Mouse (Mus musculus) heart, embryonic 12.5 days (tissue): ENCODE data around the gene Ret. TPM values are rescaled to one million over a fixed set of nuclear protein-coding genes. Genes with fewer than 3 reads are reported as not detected.

ENCODE experiments used
- ATAC-seq: fragments of 200-750 bp; cut with Nextera tagmentation; 2 replicates; pipeline ENCODE4 v1.8.0; 2017; ENCODE audit warnings: moderate TSS enrichment, moderate library complexity; ENCODE audit not compliant: insufficient number of reproducible peaks, low FRiP score
- H3K27ac ChIP-seq: fragments of 300-500 bp; sonication (generic); 2 replicates; pipeline ENCODE4 v1.5.1; 2016; ENCODE audit warnings: mild to moderate bottlenecking, moderate library complexity; ENCODE audit not compliant: poor library complexity, severe bottlenecking
- H3K27me3 ChIP-seq: fragments of 300-500 bp; sonication (generic); replicated peaks from 2 replicates; pipeline ENCODE4 v1.6.1; 2016; ENCODE audit warnings: mild to moderate bottlenecking, moderate library complexity
- H3K36me3 ChIP-seq: fragments of 300-500 bp; sonication (generic); 2 replicates; pipeline ENCODE4 v1.6.1; 2016; ENCODE audit warnings: mild to moderate bottlenecking, moderate library complexity
- H3K4me1 ChIP-seq: fragments of 300-500 bp; sonication (generic); replicated peaks from 2 replicates; pipeline ENCODE4 v1.6.1; 2016; ENCODE audit warnings: mild to moderate bottlenecking
- H3K4me2 ChIP-seq: fragments of 300-500 bp; sonication (generic); 2 replicates; pipeline ENCODE4 v1.6.1; 2016; ENCODE audit warnings: mild to moderate bottlenecking, moderate library complexity
- H3K4me3 ChIP-seq: fragments of 300-500 bp; sonication (generic); 2 replicates; pipeline ENCODE4 v1.5.1; 2016; ENCODE audit warnings: mild to moderate bottlenecking
- H3K9ac ChIP-seq: fragments of 300-500 bp; sonication (generic); 2 replicates; pipeline ENCODE4 v1.6.1; 2016; ENCODE audit warnings: mild to moderate bottlenecking, moderate library complexity
- H3K9me3 ChIP-seq: fragments of 300-500 bp; sonication (generic); replicated peaks from 2 replicates; pipeline ENCODE4 v1.6.1; 2016; ENCODE audit warnings: mild to moderate bottlenecking, moderate library complexity
- WGBS: fragments of 180-500 bp; shearing (Covaris S2); methylation state at CpG from one replicate; pipeline ENCODE4 v1.1.7; 2016; 5-methylcytosine and 5-hydroxymethylcytosine counted together
- polyA plus RNA-seq: library from polyadenylated mRNA; unstranded; fragments of >200 nt; fragmentation: Nextera tagmentation; extraction: Ambion mirVana; gene quantifications from 2 replicates; pipeline ENCODE4 v1.2.1, GENCODE M21; 2016

Gene Ret
- polyA plus RNA-seq, 1 experiment from 2014 or later, result 0.11 TPM

DNA sequence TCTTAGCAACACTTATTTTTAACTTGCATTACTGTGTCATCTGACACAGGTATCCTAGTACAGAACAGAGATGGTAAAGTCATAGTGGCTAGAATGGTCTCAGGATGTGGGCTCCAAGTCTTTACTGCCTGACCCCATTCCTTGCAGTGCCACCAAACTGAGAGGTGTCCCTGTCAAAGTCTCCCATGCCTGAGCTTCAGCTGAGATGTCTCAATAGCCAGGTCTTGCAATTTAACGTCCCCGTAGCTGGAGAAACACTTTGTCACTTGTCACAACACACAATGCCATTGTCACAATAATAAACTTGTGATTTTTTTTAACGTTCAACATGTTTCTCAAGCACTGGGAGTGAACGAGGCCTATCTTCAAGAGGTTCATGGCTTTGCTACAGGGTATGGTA lies 47.4 kb downstream of the Ret start:
- Histone ChIP-seq H3K9ac (no peak overlapping the region), H3K4me2 (no peak overlapping the region), H3K27ac (no peak overlapping the region), H3K36me3 (no peaks in the 10 kb centered on the region), H3K4me3 (no peak overlapping the region), H3K4me1 (no peaks in the 10 kb centered on the region), H3K9me3 (no peaks in the 10 kb centered on the region), H3K27me3 (no peaks in the 10 kb centered on the region)
- no peak for ATAC-seq
- WGBS, result 79% methylated on average over 4 of the region's 4 CpGs

DNA sequence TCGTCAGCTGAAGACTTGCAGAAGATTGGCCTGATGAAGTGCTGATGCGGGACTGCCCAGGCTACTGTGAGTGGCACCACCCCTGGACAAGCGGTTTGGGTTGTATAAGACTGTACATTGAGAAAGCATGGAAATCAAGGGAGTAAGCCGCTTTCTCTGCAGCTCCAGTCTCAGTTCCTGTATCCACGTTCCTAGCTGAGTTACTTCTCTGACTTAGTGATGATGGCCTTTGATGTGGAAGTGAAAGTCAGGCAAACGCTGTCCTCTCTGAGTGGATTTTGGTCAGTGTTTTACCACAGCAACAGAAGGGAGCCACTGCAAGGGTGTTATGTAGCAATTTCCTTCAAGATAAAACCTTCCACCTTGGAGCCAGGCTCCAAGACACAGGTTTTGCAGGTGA lies 56.6 kb downstream of the Ret start:
- Histone ChIP-seq H3K27ac (no peak overlapping the region), H3K4me2 (no peak overlapping the region), H3K4me3 (no peak overlapping the region), H3K36me3 (no peaks in the 10 kb centered on the region), H3K9ac (no peak overlapping the region), H3K27me3 (peaks cover 16% of the 10 kb centered on the region; the same call in 1 of the 2 replicates), H3K4me1 (no peaks in the 10 kb centered on the region), H3K9me3 (peaks cover 4% of the 10 kb centered on the region; the same call in 1 of the 2 replicates)
- no peak for ATAC-seq
- 74% methylated on average over 6 of the region's 6 CpGs for whole genome bisulfite sequencing

DNA sequence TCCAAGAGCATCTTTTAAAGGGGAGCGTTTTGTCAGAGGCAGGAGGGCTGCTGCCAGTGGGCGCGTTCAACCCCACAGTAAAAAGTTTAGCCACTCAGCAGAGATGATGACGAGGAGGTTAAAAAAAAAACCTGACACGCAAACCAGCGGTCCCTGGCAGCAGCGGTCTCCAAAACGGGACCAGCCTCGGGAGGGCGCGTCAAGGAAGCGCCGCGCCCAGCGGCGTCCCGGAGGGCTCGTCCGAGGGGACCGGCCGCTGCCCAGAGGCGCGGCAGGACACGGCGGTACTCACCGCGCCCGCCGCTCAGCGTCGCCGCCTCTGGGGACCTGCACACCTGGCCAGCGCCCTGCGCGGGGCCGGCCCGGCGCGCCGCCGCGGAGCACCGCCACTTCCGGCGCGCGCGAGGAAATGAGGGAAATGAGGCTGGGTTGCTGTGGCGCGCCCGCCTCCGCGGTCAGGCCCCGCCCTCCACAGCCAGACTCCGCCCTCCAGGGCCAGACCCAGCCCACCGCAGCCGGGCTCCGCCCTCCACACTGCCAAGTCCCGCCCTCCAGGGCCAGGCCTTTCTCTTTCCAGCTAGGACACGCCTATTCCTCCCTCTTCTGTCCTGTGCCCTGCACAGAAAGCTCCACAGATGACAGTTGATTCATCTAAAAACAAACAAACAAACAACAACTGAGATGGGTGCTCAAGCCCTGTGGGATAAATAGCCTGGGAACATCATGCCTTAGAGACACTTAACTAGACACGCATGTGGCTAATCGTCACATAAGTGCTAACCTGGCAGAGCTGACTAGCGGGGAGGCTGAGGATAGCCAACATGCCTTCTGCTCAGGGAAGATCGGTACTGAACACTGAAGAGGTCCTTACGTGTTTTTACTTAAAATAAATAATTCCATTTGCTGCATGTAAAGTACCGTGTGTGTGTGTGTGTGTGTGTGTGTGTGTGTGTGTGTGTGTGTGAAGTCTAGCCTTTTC lies 58.5 kb downstream of the Ret start, which contains the start of gene Csgalnact2:
TSS of gene Csgalnact2 (minus strand) at position 410 of the 979 bp plus-strand sequence.
- Histone ChIP-seq H3K4me2 (peak within 1 kb of the TSS; percentile 83), H3K9ac (peak within 1 kb of the TSS; percentile 78), H3K36me3 (no peaks in the 10 kb centered on the region), H3K27ac (peak within 1 kb of the TSS; percentile 60), H3K4me3 (peak within 1 kb of the TSS; percentile 72), H3K4me1 (no peaks in the 10 kb centered on the region), H3K9me3 (no peaks in the 10 kb centered on the region; the same call in 1 of the 2 replicates), H3K27me3 (peaks cover 16% of the 10 kb centered on the region; the same call in 1 of the 2 replicates)
- 7% methylated on average over 57 of the region's 66 CpGs for WGBS
- peak; percentile 99 for ATAC-seq

DNA sequence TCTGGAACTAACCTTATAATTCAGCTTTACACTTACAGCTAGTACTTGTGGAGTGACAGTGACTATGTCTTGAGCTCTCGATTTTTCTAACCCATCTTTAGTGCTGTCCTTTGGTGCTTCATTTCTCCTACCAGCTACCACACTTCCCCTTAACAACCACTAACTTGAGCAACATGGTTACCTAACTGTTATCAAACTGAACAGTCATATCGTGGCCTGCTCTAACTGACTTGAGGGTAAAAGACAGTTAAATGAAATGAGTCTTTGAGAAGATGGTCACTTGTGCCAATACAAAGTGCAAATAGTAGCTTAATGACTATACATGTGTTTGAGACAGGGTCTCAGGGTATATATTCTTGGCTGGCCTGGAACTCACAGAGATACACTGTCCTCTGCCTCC lies 60.4 kb downstream of the Ret start:
- Histone ChIP-seq H3K4me3 (no peak overlapping the region), H3K36me3 (no peaks in the 10 kb centered on the region), H3K4me1 (no peaks in the 10 kb centered on the region), H3K4me2 (no peak overlapping the region), H3K9me3 (no peaks in the 10 kb centered on the region; the same call in 1 of the 2 replicates), H3K9ac (no peak overlapping the region), H3K27ac (no peak overlapping the region), H3K27me3 (peaks cover 11% of the 10 kb centered on the region; the same call in 1 of the 2 replicates)
- no peak for ATAC-seq
- WGBS, result 72% methylated on average over 2 of the region's 2 CpGs

DNA sequence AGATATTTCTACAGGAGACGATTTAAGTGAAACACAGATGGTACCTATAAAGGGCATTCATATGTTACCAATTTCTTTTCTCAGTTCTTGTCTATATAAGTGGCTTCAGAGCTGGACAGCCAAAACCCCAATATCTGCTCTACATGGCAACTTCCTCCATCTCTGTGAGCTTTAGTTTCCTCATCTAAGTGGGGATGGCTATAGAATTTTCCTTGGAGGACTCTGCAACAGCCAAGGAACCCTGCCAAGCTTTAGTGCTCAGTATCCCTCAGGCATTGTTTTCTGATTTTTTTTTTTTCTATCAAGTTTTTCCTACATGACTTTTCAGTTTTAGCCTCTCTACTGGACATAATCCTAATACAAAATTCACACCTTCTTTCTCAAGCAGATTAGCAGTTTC lies 63.1 kb downstream of the Ret start:
- 73% methylated on average over 1 of the region's 1 CpGs for WGBS
- Histone ChIP-seq H3K4me3 (no peak overlapping the region), H3K27ac (no peak overlapping the region), H3K4me2 (no peak overlapping the region), H3K9ac (no peak overlapping the region), H3K4me1 (no peaks in the 10 kb centered on the region), H3K27me3 (no peaks in the 10 kb centered on the region), H3K9me3 (no peaks in the 10 kb centered on the region), H3K36me3 (no peaks in the 10 kb centered on the region)
- no peak for ATAC-seq

DNA sequence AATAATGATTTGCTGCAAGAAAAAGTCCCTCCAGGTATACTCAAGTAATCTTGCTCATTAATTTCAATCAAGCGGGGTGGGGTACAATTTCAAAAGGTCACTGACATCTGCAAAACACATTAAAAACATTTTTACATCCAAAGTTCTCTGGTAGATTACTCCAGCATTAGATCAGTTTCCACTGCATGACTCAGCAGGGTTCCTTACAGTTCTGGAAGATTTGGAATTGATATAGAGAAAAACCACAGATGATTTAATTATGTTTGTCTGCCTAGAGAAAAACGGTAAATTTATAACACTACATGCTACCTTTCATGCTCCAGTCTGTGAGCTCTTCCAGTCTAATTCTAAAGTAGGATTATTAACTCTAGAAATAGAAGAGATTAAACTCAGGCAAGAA lies 67.5 kb downstream of the Ret start:
- no peaks in the 10 kb centered on the region for H3K27me3 ChIP-seq
- H3K27ac ChIP-seq, result no peak overlapping the region
- H3K4me2 ChIP-seq, result no peak overlapping the region
- H3K4me1 ChIP-seq, result peaks cover 20% of the 10 kb centered on the region
- H3K36me3 ChIP-seq, result peaks cover 3% of the 10 kb centered on the region
- H3K9ac ChIP-seq, result no peak overlapping the region
- 76% methylated on average over 2 of the region's 2 CpGs for WGBS
- no peak for ATAC-seq
- H3K4me3 ChIP-seq, result no peak overlapping the region
- H3K9me3 ChIP-seq, result no peaks in the 10 kb centered on the region

DNA sequence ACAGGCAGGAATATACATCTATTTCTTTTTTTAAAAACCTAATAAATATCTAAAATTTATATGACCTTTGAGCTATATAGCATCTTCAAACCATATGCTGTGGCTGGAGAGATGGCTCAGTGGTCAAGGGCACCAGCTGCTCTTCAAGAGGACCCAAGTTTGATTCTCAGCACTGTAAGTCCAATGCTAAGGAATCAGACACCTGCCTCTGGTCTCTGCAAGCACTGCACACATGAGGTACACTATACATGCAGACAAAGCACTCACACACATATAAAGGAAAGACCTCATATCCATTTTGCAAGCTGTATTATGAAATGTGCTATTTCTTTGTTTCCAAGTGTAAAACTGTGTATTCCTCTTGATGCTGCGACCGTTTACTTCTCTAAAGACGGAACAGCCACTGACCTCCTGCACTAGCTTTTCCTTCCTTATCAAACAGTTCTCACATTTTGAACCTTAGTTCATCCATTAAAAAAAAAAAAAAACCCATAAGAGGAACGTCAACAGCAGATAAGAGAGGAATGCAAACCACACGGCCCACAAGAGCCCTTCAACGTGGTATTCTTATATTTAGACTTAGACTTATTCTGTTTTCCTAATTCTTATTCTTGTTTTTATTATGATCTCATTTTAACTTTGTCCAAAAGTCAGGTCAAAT lies 69.6 kb downstream of the Ret start:
- Histone ChIP-seq H3K9me3 (no peaks in the 10 kb centered on the region), H3K36me3 (peaks cover 14% of the 10 kb centered on the region), H3K4me2 (no peak overlapping the region), H3K4me3 (no peak overlapping the region), H3K27ac (no peak overlapping the region), H3K9ac (no peak overlapping the region), H3K27me3 (no peaks in the 10 kb centered on the region), H3K4me1 (peaks cover 20% of the 10 kb centered on the region)
- no peak for ATAC-seq
- WGBS, result 5% methylated on average over 6 of the region's 6 CpGs

DNA sequence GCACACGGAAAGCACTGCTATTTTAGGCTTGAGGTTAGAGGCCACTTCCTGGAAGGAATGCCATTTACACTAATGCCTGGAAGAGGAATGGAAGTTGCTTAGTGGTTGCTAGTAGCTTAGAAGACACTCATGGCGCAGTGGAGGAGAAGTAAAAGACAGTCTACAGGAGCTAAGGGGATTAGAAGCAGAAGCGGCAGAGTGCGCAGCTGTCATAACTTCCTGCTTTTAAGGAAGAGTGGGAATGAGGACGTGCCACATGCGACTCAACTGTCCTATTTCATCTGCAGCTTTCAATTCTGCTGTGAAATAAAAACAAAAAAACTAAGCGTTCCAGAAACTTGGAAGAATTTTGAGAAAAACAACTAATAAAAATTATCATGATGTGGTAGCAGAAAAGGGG lies 70.3 kb downstream of the Ret start:
- H3K27me3 ChIP-seq, result no peaks in the 10 kb centered on the region
- peaks cover 22% of the 10 kb centered on the region for H3K36me3 ChIP-seq
- no peak overlapping the region for H3K4me2 ChIP-seq
- no peaks in the 10 kb centered on the region for H3K9me3 ChIP-seq
- ATAC-seq, result no peak
- H3K4me1 ChIP-seq, result peaks cover 20% of the 10 kb centered on the region
- no peak overlapping the region for H3K27ac ChIP-seq
- WGBS, result 72% methylated on average over 7 of the region's 7 CpGs
- H3K4me3 ChIP-seq, result no peak overlapping the region
- no peak overlapping the region for H3K9ac ChIP-seq

DNA sequence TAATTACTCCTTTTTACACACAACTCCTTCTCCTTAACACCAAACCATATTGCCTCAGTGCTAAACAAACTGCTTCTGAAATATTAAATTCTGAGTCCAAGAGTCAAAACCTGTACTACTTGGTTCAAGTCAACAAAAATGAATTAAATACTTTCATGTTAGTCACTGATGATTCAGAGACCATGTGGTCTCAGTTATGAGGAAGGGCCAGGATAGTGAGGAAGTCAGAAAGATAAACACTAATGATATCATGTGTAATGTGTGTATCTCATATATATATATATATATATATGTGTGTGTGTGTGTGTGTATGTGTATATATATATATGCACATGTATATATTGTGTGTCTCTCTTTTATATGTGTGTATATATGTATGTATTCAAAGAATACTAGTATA lies 70.9 kb downstream of the Ret start:
- Histone ChIP-seq H3K4me3 (no peak overlapping the region), H3K9me3 (no peaks in the 10 kb centered on the region), H3K27ac (no peak overlapping the region), H3K4me1 (peaks cover 20% of the 10 kb centered on the region), H3K9ac (no peak overlapping the region), H3K27me3 (no peaks in the 10 kb centered on the region), H3K4me2 (no peak overlapping the region), H3K36me3 (peaks cover 23% of the 10 kb centered on the region)
- ATAC-seq, result no peak

DNA sequence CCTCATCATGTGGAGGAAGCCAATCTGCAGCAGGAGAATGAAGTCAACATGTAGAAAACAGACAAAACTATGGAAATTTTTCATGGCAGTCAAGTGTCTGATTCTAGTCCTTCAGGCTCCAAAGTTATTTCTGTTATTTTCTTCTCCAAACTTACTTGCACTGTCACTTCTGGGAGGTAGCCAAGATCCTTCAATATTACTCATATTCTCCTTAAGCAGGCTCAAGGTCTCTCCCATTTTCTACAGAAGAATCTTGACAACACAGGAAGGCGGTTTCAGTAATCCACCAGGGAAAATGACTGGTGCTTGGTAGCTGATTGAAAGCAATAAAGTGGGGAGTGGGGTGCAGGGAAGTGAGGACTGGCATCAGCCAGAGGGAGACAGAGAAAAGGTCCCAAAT lies 74.8 kb downstream of the Ret start:
- Histone ChIP-seq H3K27me3 (no peaks in the 10 kb centered on the region), H3K4me1 (peaks cover 9% of the 10 kb centered on the region), H3K9me3 (no peaks in the 10 kb centered on the region), H3K9ac (no peak overlapping the region), H3K4me2 (no peak overlapping the region), H3K36me3 (peaks cover 32% of the 10 kb centered on the region), H3K27ac (no peak overlapping the region), H3K4me3 (no peak overlapping the region)
- ATAC-seq, result no peak
- 86% methylated on average over 1 of the region's 1 CpGs for WGBS

DNA sequence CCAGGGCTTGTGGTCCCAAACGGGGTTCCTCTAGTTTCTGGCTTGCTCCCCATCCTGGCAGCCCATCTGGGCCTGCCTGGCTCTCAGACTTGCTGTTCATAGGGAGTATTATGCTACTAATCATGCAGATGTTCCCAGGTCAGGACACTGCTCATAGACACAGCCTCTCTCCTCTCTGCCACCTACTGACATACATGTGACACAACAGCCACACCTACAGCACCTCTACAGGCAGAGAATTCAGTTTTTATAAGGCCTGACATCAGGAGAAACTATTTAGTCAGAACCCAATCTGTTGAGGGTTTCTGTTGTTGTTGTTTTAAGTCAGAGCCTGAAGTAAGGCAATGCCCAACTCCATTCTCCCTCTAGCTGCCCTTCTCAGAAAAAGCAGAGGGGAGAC lies 85.7 kb downstream of the Ret start:
- H3K4me1 ChIP-seq, result no peaks in the 10 kb centered on the region
- no peaks in the 10 kb centered on the region for H3K9me3 ChIP-seq
- no peak overlapping the region for H3K27ac ChIP-seq
- no peak for ATAC-seq
- H3K4me2 ChIP-seq, result no peak overlapping the region
- no peak overlapping the region for H3K4me3 ChIP-seq
- H3K27me3 ChIP-seq, result no peaks in the 10 kb centered on the region
- H3K36me3 ChIP-seq, result peaks cover 35% of the 10 kb centered on the region
- H3K9ac ChIP-seq, result no peak overlapping the region
- 52% methylated on average over 1 of the region's 1 CpGs for WGBS
